Mouse (Mus musculus): Measurements from ENCODE around the gene Rps6ka3. TPM values are rescaled to one million over a fixed set of nuclear protein-coding genes. Genes with fewer than 3 reads are reported as not detected.

Rps6ka3 gene
- polyA plus RNA-seq, 1 experiment from 2014 or later = 5.2 TPM

Other genes starting within 250 kb of the Rps6ka3 start
- 136 and 146 TPM in 2 replicates for gene Eif1ax, start 161.9 kb downstream of the Rps6ka3 start, polyA plus RNA-seq (2015; fragmentation: Nextera tagmentation; extraction: Ambion mirVana)
- gene Map7d2, start 204.3 kb downstream of the Rps6ka3 start, polyA plus RNA-seq (2015; fragmentation: Nextera tagmentation; extraction: Ambion mirVana) = 2.6 and 3.5 TPM in 2 replicates